Mouse (Mus musculus) right cerebral cortex, adult 2 months (tissue): ENCODE data around the gene Klrb1f.
"Not testable (repeated sequence)": the region's sequence is repeated elsewhere in the genome, so short reads cannot be mapped to it uniquely, and the experiment has no call there.

Experiments used
- DNase-seq, 2 experiments: peaks; one replicate each; pipeline ENCODE4 v3.0.0; 2021 to 2022; ENCODE audit warnings: low spot score in 2 of 2

The Klrb1f gene

DNA sequence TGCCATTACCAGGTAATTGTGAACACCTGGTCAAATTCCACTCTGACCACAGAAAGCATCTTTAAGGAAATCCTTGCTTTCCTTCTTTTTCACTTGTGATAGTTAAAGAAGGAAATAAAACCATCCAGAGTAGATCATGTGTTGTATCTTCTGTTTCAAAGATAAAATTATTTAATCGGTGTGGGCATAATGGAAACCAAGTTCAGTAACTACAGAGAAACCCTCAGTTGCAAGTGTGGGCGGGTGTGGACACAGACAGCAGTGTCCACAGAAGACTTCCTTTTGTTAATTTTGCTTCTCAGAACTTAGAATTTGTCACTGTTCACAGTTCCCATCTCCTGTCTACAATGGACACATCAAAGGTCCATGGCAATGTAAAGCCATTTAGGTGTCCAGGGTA, at the start of gene Klrb1f:
Gene Klrb1f (plus strand): TSS at position 301 of the 400 bp plus-strand sequence.
- no peak for DNase-seq

DNA sequence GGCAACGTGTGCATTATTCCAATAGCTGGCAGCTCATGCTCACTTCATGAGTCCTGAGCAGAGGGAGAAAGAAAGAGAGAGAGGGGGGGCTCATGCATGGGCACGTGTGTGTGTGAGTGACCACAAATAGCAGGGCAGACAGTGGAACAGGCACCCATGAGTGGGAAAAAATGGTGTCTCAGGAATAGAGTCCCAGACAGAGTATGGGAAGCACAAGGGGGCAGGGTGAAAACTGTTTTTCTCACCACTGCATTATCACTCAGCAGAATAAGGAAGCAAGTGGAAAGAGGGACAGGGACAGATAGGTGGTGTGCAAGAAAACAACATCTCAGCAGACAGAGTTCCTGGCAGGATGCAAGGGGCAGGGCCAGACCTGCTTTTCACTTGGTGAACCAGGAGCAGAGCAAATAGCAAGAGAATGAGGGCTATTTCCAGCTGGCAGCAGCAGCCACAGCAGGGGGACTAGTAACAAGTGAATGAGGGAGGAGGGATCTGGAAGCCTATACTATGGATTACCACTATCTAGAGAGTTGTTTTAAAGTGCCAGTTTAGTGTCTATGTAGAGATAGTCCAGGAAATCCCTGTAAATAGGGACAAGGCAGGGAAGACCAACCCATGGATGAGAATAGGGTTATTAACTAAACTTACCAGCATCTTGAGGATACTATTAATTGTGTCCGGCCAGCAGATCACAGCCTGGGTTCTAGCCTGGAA, 49.5 kb upstream of the Klrb1f start:
- no peak for DNase-seq

DNA sequence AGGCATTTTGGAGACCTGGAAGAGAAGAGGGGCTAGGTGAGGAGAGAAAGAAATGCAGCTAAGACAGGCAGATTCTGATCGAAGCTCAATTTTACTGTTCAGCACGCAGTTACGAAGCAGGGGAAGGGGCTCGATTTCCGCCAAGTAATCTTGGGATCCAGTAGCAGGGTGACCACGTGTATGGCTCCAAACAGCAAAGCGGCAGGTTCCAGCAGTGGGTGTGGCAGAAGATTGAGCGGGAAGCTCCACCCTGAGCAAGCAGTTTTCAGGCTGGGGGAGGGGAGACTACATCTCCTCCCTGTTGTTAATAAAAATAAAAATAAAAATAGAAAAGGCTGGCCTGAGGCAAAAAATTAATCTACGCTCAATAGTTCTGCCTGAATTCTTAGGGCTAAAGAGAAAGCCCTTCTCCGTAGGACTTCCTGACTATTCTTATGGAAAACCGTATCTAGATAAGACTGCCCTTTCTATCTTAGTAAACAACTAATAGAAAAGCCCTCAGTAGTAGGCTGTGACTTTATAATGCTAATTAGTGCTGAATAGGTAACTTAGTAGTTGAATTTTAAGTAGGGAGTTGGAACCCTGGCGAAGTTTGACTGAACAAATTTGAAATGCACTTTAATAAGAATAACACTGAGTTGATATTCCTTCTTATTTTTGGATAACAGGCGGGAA, 48.8 kb upstream of the Klrb1f start:
- no peak for DNase-seq

DNA sequence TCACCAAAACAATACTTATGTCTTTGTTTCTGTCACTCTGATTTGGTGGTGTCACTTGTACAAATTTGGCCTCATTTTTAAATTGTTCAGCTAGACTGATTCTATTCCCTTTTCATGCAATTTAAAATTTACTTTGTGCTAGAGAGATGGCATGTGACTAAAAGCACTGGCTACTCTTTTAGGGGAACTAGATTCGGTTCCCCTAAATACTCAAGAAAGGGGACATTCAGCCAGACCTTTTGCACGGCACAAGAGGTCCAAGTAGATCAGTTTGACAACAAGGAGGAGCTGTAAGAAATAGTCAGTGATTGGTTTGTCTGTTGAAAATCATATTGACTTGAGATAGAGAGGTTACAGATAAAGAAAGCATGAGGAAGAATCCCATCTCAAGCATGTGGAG, 44.3 kb upstream of the Klrb1f start:
- DNase-seq = no peak

DNA sequence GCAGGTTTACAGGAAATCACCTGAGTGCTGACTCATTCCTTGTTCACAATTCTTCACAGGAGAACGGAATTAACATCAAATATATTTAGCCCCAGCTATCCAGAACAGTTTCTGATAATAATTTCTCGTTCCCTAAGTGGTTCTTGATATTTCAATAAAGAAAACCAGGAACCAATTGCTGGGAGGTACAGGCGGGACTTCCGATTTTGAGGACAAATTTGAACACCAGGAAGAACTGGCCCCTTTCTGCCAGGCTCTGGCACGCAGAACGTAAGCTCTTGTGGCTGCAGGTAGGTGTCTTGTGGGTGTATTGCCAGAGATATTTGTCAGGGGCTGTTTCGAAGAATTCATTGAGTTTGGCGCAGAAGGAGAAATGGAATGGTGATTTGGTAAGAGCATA, 37.1 kb upstream of the Klrb1f start:
- DNase-seq = no peak

DNA sequence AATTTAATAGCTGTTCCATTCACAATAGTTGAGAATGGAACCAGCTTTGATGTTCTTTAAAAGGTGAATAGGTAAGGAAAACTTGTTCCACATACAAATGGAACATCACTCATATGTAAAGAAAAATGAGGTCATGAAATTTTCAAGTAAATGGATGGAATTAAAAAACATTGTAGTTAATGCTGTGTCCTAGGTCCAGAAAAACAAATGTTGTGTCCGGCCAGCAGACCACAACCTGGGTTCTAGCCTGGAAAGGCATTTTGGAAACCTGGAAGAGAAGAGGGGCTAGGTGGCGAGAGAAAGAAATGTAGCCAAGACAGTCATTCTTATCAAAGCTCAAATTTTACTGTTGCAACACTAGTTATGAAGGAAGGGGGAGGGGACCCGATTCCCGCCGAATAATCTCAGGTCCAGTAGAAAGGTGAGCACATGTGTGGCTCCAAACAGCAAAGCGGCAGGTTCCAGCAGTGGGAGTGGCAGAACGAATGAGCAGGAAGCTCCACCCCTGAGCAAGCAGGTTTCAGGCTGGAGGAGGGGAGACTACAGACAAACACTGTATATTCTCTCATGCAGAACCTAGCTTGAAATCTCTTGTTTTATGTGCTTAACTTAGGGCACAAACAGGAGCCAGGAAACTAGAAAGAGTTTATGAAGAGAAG, 35.7 kb upstream of the Klrb1f start:
- DNase-seq = not testable (repeated sequence)

DNA sequence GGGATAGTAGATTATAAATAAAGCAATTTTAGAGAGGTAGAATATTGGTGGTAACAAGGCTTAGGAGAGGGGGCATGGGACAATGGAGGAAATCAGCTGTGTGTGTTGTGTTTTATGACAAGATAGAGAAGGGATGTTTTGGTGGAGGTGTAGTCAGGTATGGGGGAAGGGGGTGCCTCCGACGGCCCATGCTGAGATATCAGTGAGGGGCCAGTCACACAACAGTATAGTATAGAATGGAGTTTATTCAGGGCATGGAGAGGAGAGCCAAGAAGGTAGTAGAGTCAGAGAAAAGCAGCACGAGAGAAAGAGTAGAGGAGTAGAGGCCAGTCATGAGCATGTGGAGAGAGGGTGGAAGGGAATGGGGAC, 35.2 kb upstream of the Klrb1f start:
- DNase-seq = no peak

DNA sequence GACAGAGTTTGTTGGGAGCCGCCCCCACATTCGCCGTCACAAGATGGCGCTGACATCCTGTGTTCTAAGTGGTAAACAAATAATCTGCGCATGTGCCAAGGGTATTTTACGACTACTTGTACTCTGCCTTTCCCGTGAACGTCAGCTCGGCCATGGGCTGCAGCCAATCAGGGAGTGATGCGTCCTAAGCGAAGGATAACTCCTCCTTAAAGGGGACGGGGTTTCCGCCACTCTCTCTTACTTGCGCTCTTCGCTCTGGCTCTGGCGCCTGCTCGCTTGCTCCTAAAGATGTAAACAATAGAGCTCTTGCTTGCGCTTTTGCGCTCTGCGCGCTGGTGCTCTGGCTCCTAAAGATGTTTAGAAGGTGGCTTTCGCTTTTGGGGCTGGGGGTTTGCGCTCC, 33.7 kb upstream of the Klrb1f start:
- DNase-seq = not testable (repeated sequence)

DNA sequence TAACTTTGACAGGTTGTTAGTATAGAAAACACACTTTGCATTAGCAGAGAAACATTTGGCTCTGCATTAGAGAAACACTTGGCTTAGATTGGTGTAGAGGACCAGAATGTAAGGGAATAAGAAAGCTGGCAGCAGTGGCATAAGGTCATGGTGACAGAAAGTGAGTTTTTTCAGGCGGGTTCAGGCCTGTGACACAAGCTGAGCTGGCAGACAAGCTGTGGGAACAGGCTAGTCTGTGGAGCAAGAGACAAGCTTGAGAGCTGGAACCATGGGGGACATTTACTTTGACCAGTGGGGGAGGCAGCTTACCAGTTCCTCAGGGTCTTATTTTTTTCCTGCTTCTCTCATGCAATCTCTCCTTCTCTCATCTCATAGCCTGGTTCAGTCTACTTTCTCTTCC, 32.7 kb upstream of the Klrb1f start:
- DNase-seq = no peak

DNA sequence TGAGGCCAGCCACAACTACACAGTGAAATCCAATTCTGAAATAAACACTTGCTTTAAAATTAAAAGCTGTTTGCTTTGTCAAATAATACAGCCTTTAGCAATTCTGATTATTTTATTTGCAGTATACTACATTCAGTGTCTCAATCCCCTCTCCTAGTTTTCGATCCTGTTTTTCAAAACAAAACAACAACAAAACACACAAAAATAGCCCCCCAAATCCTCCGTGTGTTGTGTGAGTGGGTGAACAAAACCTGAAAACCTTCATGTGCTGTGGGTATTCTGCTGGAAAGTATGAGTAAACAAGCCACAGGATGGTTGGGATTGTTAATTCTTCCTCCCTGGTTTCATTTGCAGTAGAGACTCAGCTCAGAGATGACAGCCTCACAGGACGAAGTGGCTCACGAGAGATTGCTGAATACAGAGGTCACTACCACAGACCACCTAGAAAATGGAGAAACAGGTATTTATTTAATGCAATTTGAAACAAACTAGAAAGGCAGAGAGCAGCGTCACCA, 31.9 kb upstream of the Klrb1f start:
- no peak for DNase-seq

DNA sequence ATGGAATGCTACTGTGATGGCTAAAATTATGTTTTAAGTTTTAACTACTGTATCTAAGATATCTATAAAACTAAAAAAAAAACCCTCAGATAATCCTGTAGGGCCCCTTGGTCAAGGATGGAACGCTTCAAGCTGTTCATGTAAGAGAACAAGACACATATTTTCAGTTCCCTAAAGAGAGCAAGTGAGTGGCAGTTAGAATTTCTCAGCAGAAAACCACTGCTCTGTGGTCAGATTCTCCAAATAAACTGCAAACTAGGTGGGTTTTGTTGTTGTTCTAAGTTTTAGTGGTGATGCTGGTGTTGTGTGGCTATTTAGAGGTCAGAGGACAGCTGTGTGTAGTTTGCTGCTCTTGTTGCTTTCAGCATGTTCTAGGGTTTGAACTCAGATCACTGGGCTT, 31.3 kb upstream of the Klrb1f start:
- no peak for DNase-seq

DNA sequence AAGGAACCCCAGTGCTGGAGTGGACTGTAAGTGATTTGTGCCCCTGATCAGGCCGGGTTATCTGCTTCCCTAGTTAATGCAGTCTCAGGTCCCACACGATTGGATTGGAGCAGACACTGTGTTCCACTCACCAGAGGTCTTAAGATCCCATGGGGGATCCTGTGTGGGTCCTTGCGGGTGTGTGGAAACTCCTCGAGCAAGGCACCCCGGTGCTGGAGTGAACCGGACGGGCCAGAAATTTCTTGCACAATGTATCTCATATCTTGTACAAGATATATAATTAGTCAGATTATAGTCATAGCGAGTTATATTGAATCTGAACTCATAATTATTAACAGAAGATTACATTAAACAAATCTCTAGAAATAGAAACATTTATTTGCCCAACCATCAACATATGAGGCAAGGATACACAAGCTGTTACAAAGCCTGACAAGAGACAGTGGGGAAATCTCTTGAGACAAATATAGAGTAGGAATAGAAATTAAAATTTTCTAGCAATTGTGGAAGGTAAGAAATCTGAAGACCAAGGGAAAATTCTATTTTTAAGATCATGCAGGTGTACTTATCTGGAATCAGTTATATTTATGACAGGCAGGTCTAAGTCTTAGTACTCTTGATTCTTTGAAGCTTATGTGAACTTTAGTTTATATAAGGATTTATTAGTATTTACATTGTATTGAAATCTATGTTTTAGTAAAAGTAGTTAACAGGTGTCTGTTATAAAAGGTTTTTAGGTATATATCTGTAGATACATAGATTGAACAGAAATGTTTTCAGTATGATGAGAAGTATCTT, 18.1 kb upstream of the Klrb1f start:
- no peak for DNase-seq

DNA sequence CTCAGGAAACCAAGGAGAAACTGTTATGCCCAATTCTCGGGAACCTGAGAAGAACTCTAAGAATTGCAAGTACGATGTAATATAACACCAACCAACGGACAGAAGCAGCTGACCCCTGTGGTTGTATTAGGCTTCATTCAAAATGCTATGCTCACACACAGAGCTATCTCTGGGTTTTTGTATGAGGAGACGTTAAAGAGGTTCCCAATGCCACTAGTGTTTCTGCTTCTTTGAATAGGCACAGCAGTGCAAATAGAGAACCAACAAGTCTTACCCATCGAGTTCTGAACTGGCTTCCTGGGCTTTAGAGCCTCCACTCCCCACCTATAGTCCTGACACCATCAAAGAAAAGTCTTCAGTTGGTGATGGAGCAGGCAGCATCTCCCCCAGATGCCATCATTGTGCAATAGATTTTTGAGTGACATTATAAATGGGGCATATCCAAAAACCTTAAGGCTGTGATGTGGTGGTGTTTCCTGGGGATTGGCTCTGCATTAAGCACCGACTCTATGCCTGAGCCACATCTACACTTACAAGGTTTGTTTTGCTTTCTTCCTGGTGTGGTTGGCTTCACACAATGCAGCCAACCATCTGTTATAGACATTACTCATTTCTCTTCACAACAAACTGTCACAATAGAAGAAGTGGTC, 15.4 kb upstream of the Klrb1f start:
- DNase-seq = no peak

DNA sequence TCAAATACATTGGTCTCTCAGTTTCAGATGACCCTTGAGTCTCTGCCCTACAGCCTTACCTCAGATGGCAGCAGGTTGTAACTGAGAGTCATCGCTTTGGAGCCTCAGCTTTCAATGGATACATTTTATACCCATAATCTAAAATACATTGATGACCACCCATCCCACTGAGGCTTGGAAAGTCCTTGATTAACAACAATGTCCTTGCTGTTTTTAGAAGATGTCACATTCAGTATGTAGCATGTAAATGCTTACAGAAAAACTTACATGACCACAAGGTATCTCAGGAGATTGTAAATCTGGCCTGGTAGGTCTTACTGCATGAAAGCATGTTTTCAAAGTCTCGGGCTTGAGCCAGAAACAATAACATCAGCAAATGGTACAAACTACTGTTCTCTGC, 14.7 kb upstream of the Klrb1f start:
- no peak for DNase-seq

DNA sequence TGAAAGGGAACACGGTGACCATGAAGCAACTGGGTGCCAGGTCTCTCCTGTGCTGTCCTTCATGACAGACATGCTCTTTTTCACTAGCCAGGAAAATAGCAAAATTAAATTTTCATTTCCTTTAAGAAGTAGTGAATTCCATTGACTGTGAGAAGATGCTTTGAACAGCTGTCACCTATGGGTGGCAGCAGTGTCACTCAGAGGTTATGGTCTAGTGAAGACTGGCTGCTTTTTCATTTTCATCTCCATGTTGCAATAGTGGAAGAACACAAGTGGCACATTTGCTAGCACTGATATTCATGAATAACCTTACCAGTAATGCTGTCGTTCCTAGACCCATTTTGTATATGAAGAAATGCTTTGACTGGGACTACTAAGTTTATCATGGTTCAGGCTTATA, 12.3 kb upstream of the Klrb1f start:
- DNase-seq = no peak

DNA sequence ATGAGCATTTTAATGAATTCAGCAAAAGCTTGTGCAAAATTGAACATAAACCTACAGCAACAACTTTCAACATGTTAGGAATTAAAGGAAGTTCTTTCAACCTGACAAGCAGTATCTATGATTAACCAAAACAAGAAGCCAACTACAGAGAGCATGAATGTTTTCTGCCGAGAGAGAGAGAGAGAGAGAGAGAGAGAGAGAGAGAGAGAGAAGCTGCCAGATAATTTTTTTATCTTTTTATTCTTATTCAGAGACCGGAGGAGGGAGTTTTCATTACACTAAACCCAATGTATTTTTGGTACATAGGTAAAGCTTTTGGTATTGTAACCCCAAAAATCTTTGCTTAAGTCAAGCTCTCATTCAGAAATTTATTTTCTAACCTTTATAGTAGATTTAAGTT, 10.7 kb upstream of the Klrb1f start:
- DNase-seq = no peak

DNA sequence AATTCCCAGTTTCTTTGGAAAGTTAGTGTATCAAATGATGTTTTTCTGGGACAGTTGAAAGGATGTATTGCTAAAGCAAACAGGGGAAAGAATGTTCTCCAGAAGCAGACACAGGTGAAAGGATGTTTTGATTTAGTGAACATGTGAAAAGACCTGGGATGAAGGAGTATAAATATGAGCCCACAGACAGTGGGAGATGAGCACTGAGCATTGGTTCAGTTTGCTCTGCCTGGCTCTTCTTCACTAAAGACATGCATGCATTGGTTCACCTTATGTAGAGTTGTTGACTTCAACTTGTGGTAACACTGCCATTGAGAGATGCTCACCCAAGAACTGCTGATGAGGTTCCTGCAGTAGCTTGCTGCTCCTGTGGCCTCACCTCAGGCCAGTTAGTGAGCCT, 9.4 kb upstream of the Klrb1f start:
- no peak for DNase-seq

DNA sequence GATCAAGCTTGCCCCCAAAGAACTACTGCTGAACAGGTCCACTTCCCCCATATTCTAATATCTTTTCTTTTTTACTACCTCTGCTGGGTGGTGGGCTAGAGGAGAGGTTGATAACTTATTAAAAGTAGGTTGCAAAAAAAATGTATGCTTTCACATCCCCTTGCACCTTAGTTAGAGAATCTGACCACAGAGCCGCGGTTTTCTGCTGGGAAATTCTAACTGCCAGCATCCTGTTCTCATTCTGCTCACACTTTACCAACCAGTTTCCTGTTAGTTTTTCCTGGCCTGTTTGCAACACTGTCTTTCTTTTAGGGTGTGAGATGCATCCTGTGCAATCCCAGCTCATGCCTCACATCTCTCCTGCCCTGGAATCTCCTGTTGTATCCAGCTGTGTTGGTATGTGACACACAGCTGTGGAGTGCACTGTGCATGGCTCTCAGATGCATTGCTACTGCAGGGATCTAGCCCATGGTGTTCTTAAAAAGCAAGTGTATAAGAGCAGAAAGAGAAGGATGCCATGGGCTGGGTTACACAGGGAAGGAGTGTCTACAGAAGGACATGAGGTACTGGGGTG, 8.7 kb upstream of the Klrb1f start:
- no peak for DNase-seq

DNA sequence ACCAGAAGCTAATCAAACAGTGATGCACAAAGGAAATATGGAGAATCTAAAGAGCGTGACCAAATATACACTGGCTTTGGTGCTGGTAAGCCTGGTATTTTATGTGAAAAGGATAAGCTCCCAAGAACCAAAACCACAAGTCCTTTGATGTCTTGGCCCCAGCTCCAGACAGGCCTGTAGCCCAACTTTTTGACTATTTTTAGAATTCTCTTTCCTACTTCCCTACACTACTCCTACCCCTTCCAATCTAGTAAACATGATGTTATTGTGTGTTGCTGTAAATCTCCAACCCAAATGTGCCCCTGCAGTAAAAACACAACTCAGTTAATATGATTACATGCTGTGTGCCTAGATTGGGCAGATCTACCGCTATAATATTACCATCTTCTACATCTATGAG, 4.2 kb upstream of the Klrb1f start:
- no peak for DNase-seq

DNA sequence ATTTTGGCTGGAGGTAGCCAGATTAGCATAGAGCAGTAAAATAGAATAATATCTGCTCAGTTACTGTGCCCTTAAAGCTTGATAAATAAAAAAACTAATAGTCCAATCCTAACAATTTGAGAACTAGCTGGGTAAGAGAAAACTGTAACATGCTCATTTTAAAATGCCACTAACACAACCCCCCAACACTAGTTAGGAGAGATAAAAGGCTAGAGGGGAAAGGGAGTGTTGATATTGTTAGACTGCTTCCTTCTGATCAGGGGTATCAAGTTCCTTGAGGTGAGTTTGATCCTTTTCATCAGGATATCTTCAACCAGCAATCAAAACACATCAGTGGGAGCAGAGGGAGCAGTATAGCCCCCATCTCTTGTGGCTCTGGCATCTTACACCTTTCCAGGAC, 3.2 kb upstream of the Klrb1f start:
- DNase-seq = no peak

DNA sequence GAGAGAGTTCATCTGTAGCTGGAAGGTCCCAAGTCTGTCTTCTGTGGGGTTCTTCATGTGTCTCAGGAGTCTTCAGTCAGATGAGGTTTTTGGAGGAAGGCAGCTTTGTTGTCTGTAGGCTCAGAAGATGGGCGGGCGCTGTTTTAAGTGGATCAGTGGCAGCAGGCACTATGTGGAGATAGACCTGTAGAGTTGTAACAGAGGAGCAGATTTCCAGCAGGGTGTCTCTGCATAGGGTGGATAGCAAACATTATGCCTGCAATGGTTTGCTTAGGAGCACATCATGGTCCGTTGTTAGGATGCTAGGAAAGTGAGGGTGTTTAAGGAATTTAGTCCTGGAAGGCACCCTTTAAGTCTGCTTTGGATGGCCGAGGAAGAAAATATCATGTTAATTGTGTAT, 2.7 kb downstream of the Klrb1f start:
- no peak for DNase-seq
